Mouse (Mus musculus) embryonic facial prominence, embryonic 13.5 days (tissue): ENCODE measurements around the gene Ddx41. TPM values are rescaled to one million over a fixed set of nuclear protein-coding genes. Genes with fewer than 3 reads are reported as not detected.

ENCODE experiments used
- ATAC-seq: fragments of 200-750 bp; cut with Nextera tagmentation; 2 replicates; pipeline ENCODE4 v1.8.0; 2017; ENCODE audit warnings: low read depth; ENCODE audit not compliant: insufficient number of reproducible peaks, insufficient read depth, low FRiP score, low TSS enrichment
- H3K27ac ChIP-seq: fragments of 300-500 bp; sonication (generic); 2 replicates; pipeline ENCODE4 v1.5.1; 2015; ENCODE audit warnings: moderate library complexity, mild to moderate bottlenecking, inconsistent platforms
- H3K27me3 ChIP-seq: fragments of 300-500 bp; sonication (generic); 2 replicates; pipeline ENCODE4 v1.6.1; 2015; ENCODE audit warnings: mild to moderate bottlenecking, inconsistent platforms
- H3K36me3 ChIP-seq: fragments of 300-500 bp; sonication (generic); 2 replicates; pipeline ENCODE4 v1.6.1; 2015; ENCODE audit warnings: mild to moderate bottlenecking, inconsistent platforms
- H3K4me1 ChIP-seq: fragments of 300-500 bp; sonication (generic); 2 replicates; pipeline ENCODE4 v1.6.1; 2015; ENCODE audit warnings: inconsistent platforms
- H3K4me2 ChIP-seq: fragments of 300-500 bp; sonication (generic); 2 replicates; pipeline ENCODE4 v1.6.1; 2015; ENCODE audit warnings: moderate library complexity, mild to moderate bottlenecking, inconsistent platforms
- H3K4me3 ChIP-seq: fragments of 300-500 bp; sonication (generic); 2 replicates; pipeline ENCODE4 v1.5.1; 2015; ENCODE audit warnings: mild to moderate bottlenecking, inconsistent platforms
- H3K9ac ChIP-seq: fragments of 300-500 bp; sonication (generic); 2 replicates; pipeline ENCODE4 v1.6.1; 2015; ENCODE audit warnings: mild to moderate bottlenecking, inconsistent platforms
- H3K9me3 ChIP-seq: fragments of 300-500 bp; sonication (generic); 2 replicates; pipeline ENCODE4 v1.6.1; 2016; ENCODE audit warnings: inconsistent platforms
- WGBS: fragments of 180-500 bp; shearing (Covaris S2); methylation state at CpG from one replicate; pipeline ENCODE4 v1.1.7; 2015; ENCODE audit warnings: mixed read lengths; 5-methylcytosine and 5-hydroxymethylcytosine counted together
- polyA plus RNA-seq: library from polyadenylated mRNA; unstranded; fragments of >200 nt; fragmentation: Nextera tagmentation; extraction: Ambion mirVana; gene quantifications from 2 replicates; pipeline ENCODE4 v1.2.1, GENCODE M21; 2015

Ddx41 gene
- polyA plus RNA-seq, 1 experiment from 2014 or later, result 80.0 TPM

GRCm38 (mm10) chr13:55513828-55514227 lies 22.6 kb downstream of the Ddx41 start:
- Histone ChIP-seq H3K27ac (no peak overlapping the region), H3K36me3 (peaks cover 9% of the 10 kb centered on the region), H3K4me3 (peak overlapping the region; percentile 87), H3K9ac (peak overlapping the region; percentile 93; the same call in 1 of the 2 replicates), H3K4me1 (peaks cover 34% of the 10 kb centered on the region), H3K4me2 (peak overlapping the region; percentile 92), H3K9me3 (no peaks in the 10 kb centered on the region), H3K27me3 (no peaks in the 10 kb centered on the region)
- WGBS, result 31% methylated on average over 9 of the region's 9 CpGs
- no peak for ATAC-seq

DNA sequence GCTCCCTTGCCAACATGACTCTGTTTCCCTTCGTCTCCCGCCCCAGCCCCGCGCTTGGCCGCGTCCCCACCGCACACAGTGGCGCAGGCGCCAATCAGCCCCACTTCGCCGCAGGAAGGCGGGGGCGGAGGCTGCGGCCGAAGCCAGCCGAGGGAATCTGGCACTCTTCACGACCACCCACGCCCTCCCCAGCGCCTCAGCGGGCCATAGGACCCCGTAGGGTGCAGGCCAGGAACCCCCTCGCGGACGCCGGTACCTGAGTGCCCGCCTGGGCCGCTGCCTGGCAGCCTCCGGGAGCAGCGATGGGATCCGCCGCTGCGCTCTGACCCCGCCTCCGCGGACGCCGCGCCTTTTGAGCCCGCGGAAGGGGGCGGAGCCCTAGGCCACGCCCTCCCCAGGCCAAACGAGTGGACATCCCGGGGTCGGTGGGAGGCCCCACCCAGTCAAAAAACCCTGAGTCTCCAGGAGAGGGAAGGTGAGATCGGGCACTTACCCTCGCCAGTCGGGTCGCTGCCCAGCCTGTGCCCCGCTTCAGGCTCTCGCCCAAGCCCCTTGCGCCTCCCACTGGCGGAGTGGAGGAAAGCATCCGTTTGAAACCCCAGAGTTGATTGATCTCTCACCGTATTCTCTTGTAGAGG lies 23.2 kb downstream of the Ddx41 start, which contains the start of gene Pdlim7:
TSS of gene Pdlim7 (minus strand) at position 566 of the 638 bp plus-strand sequence.
- peak within 1 kb of the TSS; percentile 92 for H3K4me2 ChIP-seq
- H3K27me3 ChIP-seq, result no peaks in the 10 kb centered on the region
- H3K4me3 ChIP-seq, result peak within 1 kb of the TSS; percentile 87
- peak within 1 kb of the TSS; percentile 89 for H3K27ac ChIP-seq
- H3K36me3 ChIP-seq, result peaks cover 15% of the 10 kb centered on the region
- no peaks in the 10 kb centered on the region for H3K9me3 ChIP-seq
- peaks cover 35% of the 10 kb centered on the region for H3K4me1 ChIP-seq
- WGBS, result under 1% methylated on average over 55 of the region's 55 CpGs
- peak within 1 kb of the TSS; percentile 93 for H3K9ac ChIP-seq
- ATAC-seq, result peak; percentile 57

DNA sequence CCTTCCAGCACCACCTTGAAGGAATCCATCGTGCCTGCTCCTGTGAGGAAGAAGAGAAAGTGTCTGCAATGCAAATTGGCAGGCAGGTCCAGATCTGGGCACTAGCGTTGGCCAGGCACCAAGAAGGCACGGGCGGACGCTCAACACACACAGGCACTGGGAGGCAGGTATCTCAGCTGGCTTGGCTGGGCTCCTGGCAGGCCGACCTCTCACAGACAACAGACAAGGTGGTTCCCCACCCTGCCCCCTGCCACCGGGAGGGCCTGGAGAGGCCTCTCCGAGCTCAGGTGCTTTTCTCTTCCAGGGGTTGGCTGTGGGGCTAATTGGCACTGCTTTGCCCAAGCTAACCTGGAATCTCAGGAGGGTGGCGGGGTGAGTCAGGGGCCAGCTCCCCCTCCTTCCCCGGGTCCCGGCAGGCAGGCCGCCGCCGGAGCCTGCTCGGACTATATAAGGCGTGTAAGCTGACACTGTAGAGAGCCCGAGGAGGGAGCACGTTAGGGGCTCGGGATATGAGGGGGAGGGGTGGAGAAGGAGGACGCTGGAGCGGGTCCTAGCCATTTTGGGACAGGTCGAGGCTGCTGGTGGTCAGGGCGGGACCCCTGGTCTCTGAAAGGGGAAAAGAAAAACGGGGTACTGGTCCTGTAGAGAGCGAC lies 24.0 kb downstream of the Ddx41 start:
- H3K4me3 ChIP-seq, result peak overlapping the region; percentile 87
- peaks cover 23% of the 10 kb centered on the region for H3K36me3 ChIP-seq
- H3K27ac ChIP-seq, result peak overlapping the region; percentile 89
- H3K9ac ChIP-seq, result peak overlapping the region; percentile 93
- no peaks in the 10 kb centered on the region for H3K27me3 ChIP-seq
- 1% methylated on average over 25 of the region's 25 CpGs for WGBS
- H3K4me2 ChIP-seq, result peak overlapping the region; percentile 92
- H3K4me1 ChIP-seq, result peaks cover 35% of the 10 kb centered on the region
- ATAC-seq, result peak; percentile 57
- no peaks in the 10 kb centered on the region for H3K9me3 ChIP-seq

DNA sequence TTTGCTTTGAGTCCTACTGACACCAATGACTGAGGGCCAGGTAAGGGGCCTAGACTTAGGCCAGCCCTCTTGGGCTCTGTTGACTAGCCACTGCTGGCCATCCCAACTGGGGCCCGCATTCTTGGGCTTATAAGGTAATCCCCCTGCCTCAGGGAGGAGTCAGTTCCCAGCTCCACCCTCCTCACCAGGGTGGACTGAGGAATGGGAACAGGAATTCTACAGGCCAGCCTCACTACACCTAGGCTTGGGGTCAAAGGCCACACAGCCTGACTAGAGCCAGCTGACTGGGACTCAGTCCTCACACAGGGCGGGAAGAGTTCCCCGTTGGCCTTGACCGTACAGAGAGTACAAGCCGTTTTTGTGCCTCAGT lies 25.0 kb downstream of the Ddx41 start:
- Histone ChIP-seq H3K4me3 (peak overlapping the region; percentile 87), H3K27me3 (no peaks in the 10 kb centered on the region), H3K9ac (peak overlapping the region; percentile 93), H3K9me3 (no peaks in the 10 kb centered on the region), H3K36me3 (peaks cover 33% of the 10 kb centered on the region), H3K4me2 (peak overlapping the region; percentile 92), H3K4me1 (peaks cover 35% of the 10 kb centered on the region), H3K27ac (peak overlapping the region; percentile 89)
- WGBS, result 12% methylated on average over 5 of the region's 5 CpGs
- ATAC-seq, result no peak

- no peaks in the 10 kb centered on the region for H3K9me3 ChIP-seq
- H3K27ac ChIP-seq, result peak overlapping the region; percentile 89
- H3K27me3 ChIP-seq, result no peaks in the 10 kb centered on the region
- peak overlapping the region; percentile 92 for H3K4me2 ChIP-seq
- H3K9ac ChIP-seq, result peak overlapping the region; percentile 93
- H3K36me3 ChIP-seq, result peaks cover 39% of the 10 kb centered on the region
- peaks cover 35% of the 10 kb centered on the region for H3K4me1 ChIP-seq
- peak; percentile 56 for ATAC-seq
- whole genome bisulfite sequencing, result 7% methylated on average over 6 of the region's 6 CpGs
- peak overlapping the region; percentile 87 for H3K4me3 ChIP-seq
These were observed 25.6 kb downstream of the Ddx41 start for GRCm38 (mm10) chr13:55510668-55511491.

DNA sequence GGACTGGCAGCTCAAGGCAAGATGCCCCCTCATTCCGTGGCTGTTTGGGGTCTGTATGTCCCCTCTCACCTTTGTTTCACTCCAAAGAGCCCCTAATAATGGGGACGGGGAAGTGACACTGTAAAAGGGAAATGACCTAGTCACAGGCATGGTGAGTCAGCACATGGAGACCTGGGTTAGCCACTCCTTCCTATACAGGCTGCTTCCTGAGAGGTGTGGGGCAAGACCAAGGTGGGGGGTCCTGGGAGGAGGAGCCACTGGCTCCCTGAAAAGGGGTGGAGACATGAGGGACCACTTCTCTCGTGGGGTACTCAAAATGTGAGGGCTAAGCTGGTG lies 26.2 kb downstream of the Ddx41 start:
- peaks cover 45% of the 10 kb centered on the region for H3K36me3 ChIP-seq
- peak overlapping the region; percentile 92 for H3K4me2 ChIP-seq
- H3K9me3 ChIP-seq, result no peaks in the 10 kb centered on the region
- peak overlapping the region; percentile 32; the same call in 1 of the 2 replicates for H3K9ac ChIP-seq
- no peaks in the 10 kb centered on the region for H3K27me3 ChIP-seq
- H3K27ac ChIP-seq, result peak overlapping the region; percentile 89
- peaks cover 35% of the 10 kb centered on the region for H3K4me1 ChIP-seq
- ATAC-seq, result no peak
- 0 out of 2 replicates have a peak overlapping the region, but pooled peaks have one; percentile 87 for H3K4me3 ChIP-seq
- 29% methylated on average over 3 of the region's 3 CpGs for WGBS

GRCm38 (mm10) chr13:55508531-55508930 lies 27.9 kb downstream of the Ddx41 start:
- no peaks in the 10 kb centered on the region for H3K9me3 ChIP-seq
- H3K36me3 ChIP-seq, result peaks cover 62% of the 10 kb centered on the region
- H3K27me3 ChIP-seq, result no peaks in the 10 kb centered on the region
- H3K4me1 ChIP-seq, result peaks cover 35% of the 10 kb centered on the region
- ATAC-seq, result no peak
- H3K4me2 ChIP-seq, result no peak overlapping the region
- no peak overlapping the region for H3K4me3 ChIP-seq
- H3K27ac ChIP-seq, result no peak overlapping the region
- no peak overlapping the region for H3K9ac ChIP-seq
- 84% methylated on average over 10 of the region's 10 CpGs for WGBS

DNA sequence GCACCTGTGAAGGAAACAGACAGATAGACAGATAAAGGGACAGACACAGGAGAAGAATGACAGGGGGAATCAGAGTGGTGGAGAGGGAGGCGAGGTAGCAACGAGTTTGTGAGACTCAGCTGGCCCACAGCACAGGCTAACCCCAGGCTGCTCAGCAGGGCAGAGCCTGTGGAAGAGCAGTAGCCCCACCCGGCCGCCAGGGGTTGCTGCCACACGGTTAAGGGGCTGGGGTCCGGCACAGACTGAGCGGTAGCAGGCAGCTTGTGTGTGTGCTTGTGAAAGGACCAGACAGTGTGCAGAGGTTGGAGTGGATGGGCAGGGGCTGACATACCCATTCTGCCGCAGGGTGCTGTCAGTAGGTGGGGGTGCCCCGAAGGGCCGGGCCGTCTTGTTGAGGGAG lies 28.6 kb downstream of the Ddx41 start:
- no peak for ATAC-seq
- no peak overlapping the region for H3K9ac ChIP-seq
- peaks cover 35% of the 10 kb centered on the region for H3K4me1 ChIP-seq
- no peak overlapping the region for H3K27ac ChIP-seq
- no peak overlapping the region for H3K4me3 ChIP-seq
- peaks cover 69% of the 10 kb centered on the region for H3K36me3 ChIP-seq
- H3K4me2 ChIP-seq, result no peak overlapping the region
- H3K27me3 ChIP-seq, result no peaks in the 10 kb centered on the region
- no peaks in the 10 kb centered on the region for H3K9me3 ChIP-seq
- 62% methylated on average over 11 of the region's 11 CpGs for WGBS

DNA sequence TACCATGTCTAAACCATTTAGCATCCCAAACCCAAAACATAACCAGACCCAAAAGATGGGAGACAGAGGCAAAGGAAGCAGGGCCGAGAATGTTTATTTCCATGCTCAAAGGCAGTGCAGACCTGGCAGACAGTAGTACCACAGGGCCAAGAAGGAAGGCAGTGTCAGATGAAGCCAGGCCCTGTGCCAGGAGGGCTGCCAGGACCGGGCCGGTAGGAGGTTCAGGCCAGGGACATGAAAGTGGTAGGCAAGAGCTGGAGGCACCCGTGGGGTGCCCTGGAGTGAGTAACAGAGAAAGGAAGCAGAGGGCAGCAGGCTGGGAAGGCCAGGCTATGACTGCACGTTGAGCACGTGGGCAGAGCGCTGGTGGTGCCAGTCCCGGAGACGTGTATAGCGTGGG lies 29.8 kb downstream of the Ddx41 start:
- no peak for ATAC-seq
- Histone ChIP-seq H3K36me3 (peaks cover 81% of the 10 kb centered on the region), H3K4me2 (no peak overlapping the region), H3K9ac (0 out of 2 replicates have a peak overlapping the region, but pooled peaks have one; percentile 17), H3K27me3 (no peaks in the 10 kb centered on the region), H3K27ac (no peak overlapping the region), H3K9me3 (no peaks in the 10 kb centered on the region), H3K4me3 (no peak overlapping the region), H3K4me1 (peaks cover 25% of the 10 kb centered on the region)
- WGBS, result 92% methylated on average over 10 of the region's 10 CpGs

GRCm38 (mm10) chr13:55505810-55506209 lies 30.6 kb downstream of the Ddx41 start:
- H3K36me3 ChIP-seq, result peaks cover 90% of the 10 kb centered on the region
- WGBS, result 90% methylated on average over 9 of the region's 9 CpGs
- ATAC-seq, result no peak

GRCm38 (mm10) chr13:55504390-55504789 lies 32.1 kb downstream of the Ddx41 start:
- 83% methylated on average over 5 of the region's 5 CpGs for whole genome bisulfite sequencing
- H3K27me3 ChIP-seq, result no peaks in the 10 kb centered on the region
- ATAC-seq, result no peak
- peaks cover 100% of the 10 kb centered on the region for H3K36me3 ChIP-seq
- H3K4me2 ChIP-seq, result no peak overlapping the region
- H3K9me3 ChIP-seq, result no peaks in the 10 kb centered on the region
- no peak overlapping the region for H3K4me3 ChIP-seq
- H3K9ac ChIP-seq, result no peak overlapping the region
- H3K27ac ChIP-seq, result no peak overlapping the region
- peaks cover 6% of the 10 kb centered on the region; the same call in 1 of the 2 replicates for H3K4me1 ChIP-seq

More at GRCm38 (mm10) chr13:55505810-55506209, 30.6 kb downstream of the Ddx41 start:
- H3K27me3 ChIP-seq, result no peaks in the 10 kb centered on the region
- H3K4me3 ChIP-seq, result no peak overlapping the region
- no peak overlapping the region for H3K4me2 ChIP-seq
- no peak overlapping the region for H3K27ac ChIP-seq
- H3K9ac ChIP-seq, result no peak overlapping the region
- no peaks in the 10 kb centered on the region for H3K9me3 ChIP-seq
- H3K4me1 ChIP-seq, result peaks cover 16% of the 10 kb centered on the region
